Mouse (Mus musculus): ENCODE measurements around the gene Zdhhc19. TPM values are rescaled to one million over a fixed set of nuclear protein-coding genes. Genes with fewer than 3 reads are reported as not detected.

Gene Zdhhc19
- polyA plus RNA-seq, 1 experiment from 2014 or later = not detected

DNA sequence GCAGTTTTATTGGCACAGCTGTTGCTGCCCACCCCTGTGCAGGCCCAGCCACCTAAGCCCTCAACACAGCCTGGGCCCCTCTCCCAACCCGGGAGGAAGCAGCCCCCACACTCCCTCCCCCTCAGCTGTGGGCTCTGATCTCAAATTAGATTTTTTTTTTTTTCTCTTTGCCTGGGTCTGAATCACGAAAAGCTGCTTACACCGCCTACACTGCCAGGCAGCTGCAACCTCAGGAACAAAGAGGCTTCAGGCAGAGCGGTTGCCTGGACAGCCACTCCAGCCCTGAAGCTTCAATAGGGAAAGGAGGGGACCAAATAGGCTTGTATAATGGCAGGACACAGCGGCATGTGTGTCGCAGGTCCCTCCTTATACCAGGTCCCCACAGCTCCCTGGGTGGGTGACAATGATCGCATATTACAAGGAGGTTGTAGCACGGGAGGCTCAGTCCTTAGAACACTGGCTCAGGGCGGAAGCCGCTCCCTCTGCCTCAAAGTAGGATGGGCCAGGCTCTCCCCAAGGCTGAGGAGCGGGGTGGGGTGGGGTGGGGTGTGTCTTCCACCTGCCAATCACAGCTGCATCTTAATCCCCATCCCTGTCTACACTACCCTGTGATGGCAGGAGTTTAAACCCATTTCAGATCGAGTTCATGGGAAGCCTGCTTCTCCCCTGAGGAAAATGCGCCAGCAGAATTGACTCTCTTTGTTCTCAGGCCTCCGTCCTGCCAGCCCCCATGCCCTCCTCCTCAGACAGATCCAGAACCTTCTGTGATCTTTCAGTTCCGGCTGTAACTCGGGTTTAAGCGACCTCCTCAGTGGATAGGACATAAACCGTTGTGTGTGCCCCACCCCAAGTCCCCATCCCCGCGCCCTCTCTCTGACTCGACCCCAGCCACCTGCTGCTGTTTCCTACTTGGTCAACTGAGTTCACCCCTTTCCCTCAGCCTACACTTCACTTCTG lies 20.2 kb downstream of the Zdhhc19 start:
- Histone ChIP-seq H3K27me3 (ENCODE audit: control insufficient read depth, insufficient read depth, low read length) (no peaks in the 10 kb centered on the region), H3K27ac (ENCODE audit: low read depth, low read length) (peak overlapping the region; percentile 91), H3K9ac (ENCODE audit: low read length) (peak overlapping the region; percentile 45), H3K4me3 (ENCODE audit: low read depth, low read length) (no peak overlapping the region), H3K4me1 (ENCODE audit: control insufficient read depth, insufficient read depth, low read length) (0 out of 2 replicates have a peak, but pooled peaks cover 5% of the 10 kb centered on the region), H3K9me3 (ENCODE audit: control insufficient read depth, low read length) (no peaks in the 10 kb centered on the region), H3K36me3 (ENCODE audit: control insufficient read depth, insufficient read depth, low read length) (no peaks in the 10 kb centered on the region), H3K4me2 (ENCODE audit: low read depth) (peak overlapping the region; percentile 27)
- WGBS = 18% methylated on average over 21 of the region's 21 CpGs
- peak; percentile 88 for ATAC-seq (ENCODE audit: insufficient read depth, low FRiP score, low TSS enrichment)
- peak; percentile 78 for DNase-seq (ENCODE audit: low spot score)

DNA sequence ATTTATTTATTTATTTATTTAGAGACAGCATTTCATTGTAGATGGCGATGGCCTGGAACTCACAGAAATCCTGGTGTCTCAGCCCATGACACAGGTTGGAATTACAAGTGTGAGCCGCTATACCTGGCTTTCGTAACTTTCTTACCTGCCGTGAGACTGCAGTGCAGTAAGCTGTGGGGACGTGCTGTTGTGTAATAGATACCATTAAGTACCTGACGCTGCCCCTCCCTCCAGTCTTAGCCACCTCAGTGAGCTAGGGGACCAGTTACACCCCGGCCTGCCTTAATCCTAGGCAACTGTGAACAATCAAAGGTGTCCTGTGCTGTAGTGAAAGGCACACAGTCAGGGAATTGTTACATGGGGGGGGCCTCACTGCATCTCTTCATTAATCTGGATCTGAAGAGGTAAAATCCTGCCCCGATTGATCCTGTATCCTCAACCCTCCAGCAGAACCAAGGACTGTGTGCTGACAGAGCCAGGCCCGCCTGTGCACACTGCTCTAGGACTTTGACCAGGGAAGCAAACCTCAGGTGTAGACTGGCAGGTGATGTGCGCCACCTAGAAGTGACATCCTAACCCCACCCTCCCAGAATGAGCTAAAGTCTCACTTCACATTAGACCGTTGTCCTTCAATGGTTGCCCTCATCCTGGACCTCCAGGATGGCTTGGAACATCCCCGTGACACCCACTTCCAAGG lies 21.9 kb downstream of the Zdhhc19 start:
- Histone ChIP-seq H3K9ac (ENCODE audit: low read length) (no peak overlapping the region), H3K4me1 (ENCODE audit: control insufficient read depth, insufficient read depth, low read length) (0 out of 2 replicates have a peak, but pooled peaks cover 5% of the 10 kb centered on the region), H3K27ac (ENCODE audit: low read depth, low read length) (no peak overlapping the region), H3K4me3 (ENCODE audit: low read depth, low read length) (no peak overlapping the region), H3K9me3 (ENCODE audit: control insufficient read depth, low read length) (no peaks in the 10 kb centered on the region), H3K4me2 (ENCODE audit: low read depth) (no peak overlapping the region), H3K36me3 (ENCODE audit: control insufficient read depth, insufficient read depth, low read length) (no peaks in the 10 kb centered on the region), H3K27me3 (ENCODE audit: control insufficient read depth, insufficient read depth, low read length) (no peaks in the 10 kb centered on the region)
- ATAC-seq (ENCODE audit: insufficient read depth, low FRiP score, low TSS enrichment) (no peak), DNase-seq (ENCODE audit: low spot score) (no peak)
- 86% methylated on average over 12 of the region's 12 CpGs for WGBS

DNA sequence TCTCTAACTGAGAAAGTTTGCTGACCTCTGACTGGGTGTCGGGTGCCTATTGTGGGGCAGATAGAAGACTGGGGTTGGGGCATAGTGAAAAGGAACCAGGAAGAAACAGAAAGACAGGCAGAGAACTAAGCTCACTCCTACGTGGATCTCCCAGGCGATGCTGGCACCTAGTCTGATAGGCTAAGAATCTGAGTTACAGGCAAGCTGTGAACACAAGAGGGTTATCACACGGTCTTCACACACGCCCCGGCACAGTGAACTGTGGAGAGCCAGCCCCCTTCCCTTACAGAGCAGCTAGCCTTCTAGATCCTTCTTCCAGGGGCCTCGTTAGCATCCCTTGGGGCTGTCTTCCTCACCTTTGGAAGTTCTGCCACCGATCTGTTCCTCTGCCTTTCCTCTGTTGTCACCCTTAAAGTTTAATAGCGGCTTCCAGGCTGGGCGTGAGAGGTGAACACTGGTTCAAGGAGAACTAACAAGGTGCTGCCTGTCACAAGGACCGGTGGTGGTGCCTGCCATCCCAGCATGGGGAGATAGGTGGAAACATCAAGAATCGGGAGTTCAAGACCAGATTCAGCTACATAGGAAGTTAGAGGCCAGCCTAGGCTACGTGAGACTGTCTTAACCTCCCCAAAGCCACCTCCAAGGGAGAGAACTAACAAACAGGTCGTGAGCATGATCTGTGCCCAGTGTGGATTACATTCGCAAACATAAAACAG lies 23.7 kb downstream of the Zdhhc19 start:
- H3K4me2 ChIP-seq (ENCODE audit: low read depth) = no peak overlapping the region
- H3K27me3 ChIP-seq (ENCODE audit: control insufficient read depth, insufficient read depth, low read length) = no peaks in the 10 kb centered on the region
- WGBS = 84% methylated on average over 15 of the region's 15 CpGs
- H3K4me1 ChIP-seq (ENCODE audit: control insufficient read depth, insufficient read depth, low read length) = peaks cover 5% of the 10 kb centered on the region; the same call in 1 of the 2 replicates
- no peaks in the 10 kb centered on the region for H3K36me3 ChIP-seq (ENCODE audit: control insufficient read depth, insufficient read depth, low read length)
- no peak overlapping the region for H3K4me3 ChIP-seq (ENCODE audit: low read depth, low read length)
- no peak overlapping the region for H3K27ac ChIP-seq (ENCODE audit: low read depth, low read length)
- no peak for DNase-seq (ENCODE audit: low spot score)
- no peak overlapping the region for H3K9ac ChIP-seq (ENCODE audit: low read length)
- H3K9me3 ChIP-seq (ENCODE audit: control insufficient read depth, low read length) = no peaks in the 10 kb centered on the region
- ATAC-seq (ENCODE audit: insufficient read depth, low FRiP score, low TSS enrichment) = no peak

DNA sequence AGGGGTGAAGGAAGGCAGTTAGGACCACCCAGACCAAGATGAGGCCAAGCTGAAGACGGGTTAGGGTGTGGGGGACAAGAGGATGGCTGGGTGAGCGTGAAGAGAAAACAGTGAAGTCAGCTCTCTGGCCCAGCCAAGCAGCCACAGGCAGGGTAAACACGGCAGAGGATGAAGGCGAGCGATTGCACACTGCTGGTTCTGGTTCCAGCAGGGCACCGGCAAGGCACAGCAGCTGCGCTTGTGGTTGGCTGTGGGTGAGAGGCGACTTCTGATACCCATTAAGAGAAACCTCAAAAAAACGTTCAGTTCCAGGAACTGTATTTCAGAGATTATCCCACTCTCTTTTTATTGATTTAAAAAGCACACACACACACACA lies 24.3 kb downstream of the Zdhhc19 start:
- Histone ChIP-seq H3K27ac (ENCODE audit: low read depth, low read length) (no peak overlapping the region), H3K4me2 (ENCODE audit: low read depth) (no peak overlapping the region), H3K9me3 (ENCODE audit: control insufficient read depth, low read length) (no peaks in the 10 kb centered on the region), H3K4me3 (ENCODE audit: low read depth, low read length) (no peak overlapping the region), H3K4me1 (ENCODE audit: control insufficient read depth, insufficient read depth, low read length) (peaks cover 5% of the 10 kb centered on the region; the same call in 1 of the 2 replicates), H3K27me3 (ENCODE audit: control insufficient read depth, insufficient read depth, low read length) (no peaks in the 10 kb centered on the region), H3K36me3 (ENCODE audit: control insufficient read depth, insufficient read depth, low read length) (no peaks in the 10 kb centered on the region), H3K9ac (ENCODE audit: low read length) (no peak overlapping the region)
- ATAC-seq (ENCODE audit: insufficient read depth, low FRiP score, low TSS enrichment) (no peak), DNase-seq (ENCODE audit: low spot score) (no peak)
- 70% methylated on average over 9 of the region's 9 CpGs for WGBS

DNA sequence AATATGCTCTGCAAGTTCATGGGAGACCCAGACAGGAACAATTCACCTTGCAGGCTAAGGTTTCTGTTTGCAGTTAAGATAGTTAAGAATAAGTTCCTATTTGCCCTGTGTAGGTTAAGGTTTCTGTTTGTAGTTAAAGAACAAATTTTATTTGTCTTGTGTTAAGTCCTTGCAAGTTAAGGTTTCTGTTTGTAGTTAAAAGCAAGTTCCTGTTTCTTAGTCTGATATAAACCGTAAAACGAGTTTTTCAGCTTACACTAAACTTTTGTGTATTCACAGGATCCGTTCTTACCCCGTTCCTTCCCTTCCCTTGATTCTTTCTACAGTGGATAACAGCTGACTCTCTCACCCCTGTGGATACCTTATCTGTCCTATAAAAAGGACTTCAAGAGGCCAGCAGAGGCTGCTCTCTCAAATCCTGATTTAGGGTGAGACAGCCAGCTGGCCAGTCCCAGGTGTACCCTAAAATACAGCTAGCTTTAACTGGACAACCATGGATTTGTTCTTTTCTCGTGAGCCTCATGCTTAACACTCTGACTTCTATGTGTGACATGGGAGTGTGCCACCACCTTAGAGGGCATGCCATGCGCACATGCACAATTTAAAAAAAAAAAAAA lies 26.6 kb downstream of the Zdhhc19 start:
- H3K4me1 ChIP-seq (ENCODE audit: control insufficient read depth, insufficient read depth, low read length) = no peaks in the 10 kb centered on the region; the same call in 1 of the 2 replicates
- no peaks in the 10 kb centered on the region for H3K36me3 ChIP-seq (ENCODE audit: control insufficient read depth, insufficient read depth, low read length)
- no peaks in the 10 kb centered on the region for H3K27me3 ChIP-seq (ENCODE audit: control insufficient read depth, insufficient read depth, low read length)
- no peak overlapping the region for H3K4me2 ChIP-seq (ENCODE audit: low read depth)
- H3K9ac ChIP-seq (ENCODE audit: low read length) = no peak overlapping the region
- DNase-seq (ENCODE audit: low spot score) (no peak), ATAC-seq (ENCODE audit: insufficient read depth, low FRiP score, low TSS enrichment) (no peak)
- H3K9me3 ChIP-seq (ENCODE audit: control insufficient read depth, low read length) = no peaks in the 10 kb centered on the region
- WGBS = 90% methylated on average over 6 of the region's 6 CpGs
- no peak overlapping the region for H3K27ac ChIP-seq (ENCODE audit: low read depth, low read length)
- no peak overlapping the region for H3K4me3 ChIP-seq (ENCODE audit: low read depth, low read length)

DNA sequence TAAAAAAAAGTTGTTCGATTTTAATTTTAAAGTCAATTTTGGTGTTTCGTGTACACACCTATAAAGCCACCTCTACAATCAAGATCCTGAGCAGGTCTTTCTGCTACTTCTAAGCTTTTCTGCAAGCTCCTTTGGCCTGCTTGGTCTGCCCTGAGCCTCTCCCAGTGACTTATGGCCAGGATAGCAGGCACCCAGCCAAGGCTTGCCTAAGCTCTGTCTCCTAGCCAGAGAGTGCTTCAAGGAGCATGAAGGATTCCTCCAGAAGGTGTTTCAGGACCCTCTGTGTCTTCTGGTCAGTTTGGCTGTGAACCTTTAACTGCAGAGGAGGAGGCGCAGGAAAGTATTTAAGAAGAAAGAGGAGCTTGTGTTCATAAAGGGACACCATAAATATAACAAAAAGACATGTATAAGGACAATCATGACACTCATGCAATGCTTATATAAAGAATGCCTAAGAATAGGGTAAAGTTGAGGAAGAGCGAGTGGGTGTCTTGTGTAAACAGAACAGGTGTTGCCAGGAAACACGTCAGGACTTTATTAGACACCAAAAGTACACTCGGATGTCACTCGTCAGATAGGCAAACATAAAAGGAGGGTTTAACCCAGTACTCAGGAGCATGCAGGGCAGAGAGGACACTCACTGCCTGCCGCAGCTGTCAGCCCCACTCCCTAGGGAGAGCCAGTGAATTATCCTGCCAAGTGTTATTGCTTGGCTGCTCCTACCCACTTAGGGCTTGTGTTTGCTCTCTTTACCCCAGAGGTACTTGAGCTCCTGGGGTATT lies 27.6 kb downstream of the Zdhhc19 start:
- Histone ChIP-seq H3K4me2 (ENCODE audit: low read depth) (no peak overlapping the region), H3K4me1 (ENCODE audit: control insufficient read depth, insufficient read depth, low read length) (no peaks in the 10 kb centered on the region; the same call in 1 of the 2 replicates), H3K36me3 (ENCODE audit: control insufficient read depth, insufficient read depth, low read length) (no peaks in the 10 kb centered on the region), H3K9ac (ENCODE audit: low read length) (no peak overlapping the region), H3K27ac (ENCODE audit: low read depth, low read length) (peak overlapping the region; percentile 58; the same call in 1 of the 2 replicates), H3K9me3 (ENCODE audit: control insufficient read depth, low read length) (no peaks in the 10 kb centered on the region), H3K4me3 (ENCODE audit: low read depth, low read length) (no peak overlapping the region), H3K27me3 (ENCODE audit: control insufficient read depth, insufficient read depth, low read length) (no peaks in the 10 kb centered on the region)
- WGBS = 57% methylated on average over 8 of the region's 8 CpGs
- DNase-seq (ENCODE audit: low spot score) (peak; percentile 36), ATAC-seq (ENCODE audit: insufficient read depth, low FRiP score, low TSS enrichment) (peak; percentile 71)

DNA sequence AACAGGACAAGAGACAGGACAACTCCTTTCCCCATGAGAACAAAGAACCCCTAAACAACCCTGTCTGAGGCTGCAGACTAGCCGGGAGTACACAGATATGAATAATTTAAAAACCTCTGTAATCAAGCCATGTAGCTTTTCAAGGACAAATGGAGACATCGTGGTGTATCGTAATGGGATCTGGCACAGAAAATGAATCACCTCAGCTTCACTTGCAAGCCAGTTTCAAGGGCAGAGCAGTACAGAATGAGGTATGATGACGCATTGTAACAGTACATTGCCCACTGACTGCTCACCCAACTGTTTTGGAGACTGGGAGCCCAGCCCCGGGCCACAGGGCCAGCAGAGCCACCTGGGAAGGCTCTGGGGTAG lies 28.2 kb downstream of the Zdhhc19 start:
- Histone ChIP-seq H3K9ac (ENCODE audit: low read length) (no peak overlapping the region; the same call in 1 of the 2 replicates), H3K4me2 (ENCODE audit: low read depth) (no peak overlapping the region), H3K36me3 (ENCODE audit: control insufficient read depth, insufficient read depth, low read length) (no peaks in the 10 kb centered on the region), H3K27me3 (ENCODE audit: control insufficient read depth, insufficient read depth, low read length) (no peaks in the 10 kb centered on the region), H3K9me3 (ENCODE audit: control insufficient read depth, low read length) (no peaks in the 10 kb centered on the region), H3K4me1 (ENCODE audit: control insufficient read depth, insufficient read depth, low read length) (no peaks in the 10 kb centered on the region; the same call in 1 of the 2 replicates), H3K27ac (ENCODE audit: low read depth, low read length) (peak overlapping the region; percentile 58), H3K4me3 (ENCODE audit: low read depth, low read length) (no peak overlapping the region)
- WGBS = 66% methylated on average over 5 of the region's 5 CpGs
- no peak for ATAC-seq (ENCODE audit: insufficient read depth, low FRiP score, low TSS enrichment)
- no peak for DNase-seq (ENCODE audit: low spot score)
